8 mouse cellular contexts compared by ENCODE assay signal in genomic region chr1:191821326-191822091, GRCm38 (mm10). TPM values are rescaled to one million over a fixed set of nuclear protein-coding genes. Genes with fewer than 3 reads are reported as not detected.
DNase-seq lines count a peak whose midpoint lies in the region; ATAC-seq and TF ChIP-seq lines count a peak whose summit lies in the region.

TSS of gene Nek2 (plus strand) at chr1:191821444.

- ATAC-seq in embryonic facial prominence, embryonic 13.5 days (ENCODE audit: insufficient number of reproducible peaks, insufficient read depth, low FRiP score, low TSS enrichment, low read depth): peak; percentile 93
- peak; percentile 95 for ATAC-seq in limb, embryonic 13.5 days (ENCODE audit: low FRiP score, low read depth)
- ATAC-seq in midbrain, embryonic 16.5 days: peak; percentile 94

- H3K4me2 ChIP-seq in embryonic facial prominence, embryonic 13.5 days: peak within 1 kb of the TSS; percentile 84
- peak within 1 kb of the TSS; percentile 85 for H3K4me2 ChIP-seq in limb, embryonic 13.5 days (replicated peaks)
- H3K4me2 ChIP-seq in midbrain, embryonic 16.5 days (ENCODE audit: low read length): peak within 1 kb of the TSS; percentile 89

- no peaks in the 10 kb centered on the region for H3K9me3 ChIP-seq in embryonic facial prominence, embryonic 13.5 days
- no peaks in the 10 kb centered on the region for H3K9me3 ChIP-seq in limb, embryonic 13.5 days
- H3K9me3 ChIP-seq in midbrain, embryonic 16.5 days (replicated peaks; ENCODE audit: control insufficient read depth, low read length, poor library complexity, severe bottlenecking): no peaks in the 10 kb centered on the region

- no peak for TF ChIP-seq EP300 in heart, adult 2 months (IDR thresholded peaks at IDR 0.05; ENCODE audit: insufficient read depth, low read depth, low read length)

- intact Hi-C loops in heart, adult 2 months (cut with DNase I): loop anchor here (2.0 kb wide), 1 partner anchor 103 kb away; no protein-coding TSS in a partner anchor

- peak; percentile 96 for DNase-seq in 3134 (ENCODE audit: extremely low read depth, insufficient read length, low spot score)
- DNase-seq in adrenal gland, postnatal 36 days: peak; percentile 97 to 98
- peak; percentile 95 for DNase-seq in heart, adult 2 months
- DNase-seq in kidney, adult 8-10 months: peak; percentile 96 to 97
- peak; percentile 93 to 98 for DNase-seq in spleen, postnatal 10 days (ENCODE audit: low spot score in 2 of 2)

- no peaks in the 10 kb centered on the region for H3K27me3 ChIP-seq in embryonic facial prominence, embryonic 13.5 days
- no peaks in the 10 kb centered on the region for H3K27me3 ChIP-seq in heart, adult 2 months (ENCODE audit: control insufficient read depth, insufficient read depth, low read length)
- no peaks in the 10 kb centered on the region for H3K27me3 ChIP-seq in limb, embryonic 13.5 days
- H3K27me3 ChIP-seq in midbrain, embryonic 16.5 days (ENCODE audit: control insufficient read depth, insufficient read depth, low read depth, low read length): no peaks in the 10 kb centered on the region

- TF ChIP-seq CTCF in heart, adult 2 months (IDR thresholded peaks at IDR 0.05): no peak

- peak within 1 kb of the TSS; percentile 85 for H3K4me3 ChIP-seq in embryonic facial prominence, embryonic 13.5 days
- H3K4me3 ChIP-seq in heart, adult 2 months: peak within 1 kb of the TSS; percentile 50
- H3K4me3 ChIP-seq in limb, embryonic 13.5 days: peak within 1 kb of the TSS; percentile 62
- peak within 1 kb of the TSS; percentile 80 for H3K4me3 ChIP-seq in midbrain, embryonic 16.5 days (ENCODE audit: low read depth, low read length)

- under 1% methylated on average over 79 of the region's 79 CpGs for WGBS in embryonic facial prominence, embryonic 13.5 days
- WGBS in heart, adult 2 months: under 1% methylated on average over 79 of the region's 79 CpGs
- under 1% methylated on average over 79 of the region's 79 CpGs for WGBS in limb, embryonic 13.5 days
- under 1% methylated on average over 79 of the region's 79 CpGs for WGBS in midbrain, embryonic 16.5 days

- TF ChIP-seq POLR2A in heart, adult 2 months (IDR thresholded peaks at IDR 0.05; ENCODE audit: insufficient read depth, low read depth, low read length): no peak

- H3K27ac ChIP-seq in embryonic facial prominence, embryonic 13.5 days: peak within 1 kb of the TSS; percentile 83
- H3K27ac ChIP-seq in heart, adult 2 months: no peak within 1 kb of the TSS
- peak within 1 kb of the TSS; percentile 65; the same call in 1 of the 2 replicates for H3K27ac ChIP-seq in limb, embryonic 13.5 days
- H3K27ac ChIP-seq in midbrain, embryonic 16.5 days (ENCODE audit: low read length): 0 out of 2 replicates have a peak within 1 kb of the TSS, but pooled peaks have one; percentile 22

- peaks cover 18% of the 10 kb centered on the region for H3K4me1 ChIP-seq in embryonic facial prominence, embryonic 13.5 days
- peaks cover 3% of the 10 kb centered on the region for H3K4me1 ChIP-seq in heart, adult 2 months (ENCODE audit: control insufficient read depth, insufficient read depth, low read length)
- peaks cover 16% of the 10 kb centered on the region for H3K4me1 ChIP-seq in limb, embryonic 13.5 days
- H3K4me1 ChIP-seq in midbrain, embryonic 16.5 days (ENCODE audit: control insufficient read depth, insufficient read depth, low read length): peaks cover 10% of the 10 kb centered on the region

- H3K9ac ChIP-seq in embryonic facial prominence, embryonic 13.5 days: peak within 1 kb of the TSS; percentile 78
- H3K9ac ChIP-seq in heart, adult 2 months (ENCODE audit: low read depth, low read length): peak within 1 kb of the TSS; percentile 54
- H3K9ac ChIP-seq in limb, embryonic 13.5 days: peak within 1 kb of the TSS; percentile 79
- peak within 1 kb of the TSS; percentile 66 for H3K9ac ChIP-seq in midbrain, embryonic 16.5 days (ENCODE audit: low read depth, low read length)

- no peaks in the 10 kb centered on the region for H3K79me2 ChIP-seq in heart, adult 2 months (replicated peaks; ENCODE audit: control insufficient read depth, insufficient read depth, low read length)

- H3K36me3 ChIP-seq in embryonic facial prominence, embryonic 13.5 days: peaks cover 23% of the 10 kb centered on the region
- no peaks in the 10 kb centered on the region for H3K36me3 ChIP-seq in heart, adult 2 months (ENCODE audit: control insufficient read depth, insufficient read depth, low read length)
- peaks cover 31% of the 10 kb centered on the region for H3K36me3 ChIP-seq in limb, embryonic 13.5 days
- H3K36me3 ChIP-seq in midbrain, embryonic 16.5 days (ENCODE audit: control insufficient read depth, insufficient read depth, low read length): no peaks in the 10 kb centered on the region

RNA-seq across cellular contexts. Expression of gene Nek2, which starts in this region (rescaled TPM):
- total RNA-seq in adrenal gland, postnatal 36 days (2021): 1 to 10 TPM; 1.9 to 4.1 TPM
- 33.6 and 35.0 TPM in 2 replicates for polyA plus RNA-seq in embryonic facial prominence, embryonic 13.5 days (2015; fragmentation: Nextera tagmentation; extraction: Ambion mirVana)
- under 1 TPM; 0.09 to 0.37 TPM for total RNA-seq in heart, adult 2 months (2021)
- polyA plus RNA-seq in heart, adult 2 months (2012; rRNA removed): 0.44 and 0.47 TPM in 2 replicates
- polyA plus RNA-seq in limb, embryonic 13.5 days (2015; fragmentation: Nextera tagmentation; extraction: Ambion mirVana): 28.4 and 31.2 TPM in 2 replicates
- polyA plus RNA-seq in midbrain, embryonic 16.5 days (2015; fragmentation: Nextera tagmentation; extraction: Ambion mirVana): 4.7 and 6.0 TPM in 2 replicates

Comparison
In these comparisons a context has a peak if more than half of its experiments do, and no peak if none do; other contexts are left out.
1. Peak in DNase-seq, H3K4me3 ChIP-seq and H3K9ac ChIP-seq in heart, adult 2 months; RNA of the gene not detected or under 1 TPM.